Mouse (Mus musculus): ENCODE data around the gene Sgk2. TPM values are rescaled to one million over a fixed set of nuclear protein-coding genes. Genes with fewer than 3 reads are reported as not detected.
A peak's percentile ranks its signal among the peaks of the same experiment; 100 is the strongest.

Sgk2 gene
- total and polyA plus RNA-seq, 2 experiments from 2014 or later = not detected

DNA sequence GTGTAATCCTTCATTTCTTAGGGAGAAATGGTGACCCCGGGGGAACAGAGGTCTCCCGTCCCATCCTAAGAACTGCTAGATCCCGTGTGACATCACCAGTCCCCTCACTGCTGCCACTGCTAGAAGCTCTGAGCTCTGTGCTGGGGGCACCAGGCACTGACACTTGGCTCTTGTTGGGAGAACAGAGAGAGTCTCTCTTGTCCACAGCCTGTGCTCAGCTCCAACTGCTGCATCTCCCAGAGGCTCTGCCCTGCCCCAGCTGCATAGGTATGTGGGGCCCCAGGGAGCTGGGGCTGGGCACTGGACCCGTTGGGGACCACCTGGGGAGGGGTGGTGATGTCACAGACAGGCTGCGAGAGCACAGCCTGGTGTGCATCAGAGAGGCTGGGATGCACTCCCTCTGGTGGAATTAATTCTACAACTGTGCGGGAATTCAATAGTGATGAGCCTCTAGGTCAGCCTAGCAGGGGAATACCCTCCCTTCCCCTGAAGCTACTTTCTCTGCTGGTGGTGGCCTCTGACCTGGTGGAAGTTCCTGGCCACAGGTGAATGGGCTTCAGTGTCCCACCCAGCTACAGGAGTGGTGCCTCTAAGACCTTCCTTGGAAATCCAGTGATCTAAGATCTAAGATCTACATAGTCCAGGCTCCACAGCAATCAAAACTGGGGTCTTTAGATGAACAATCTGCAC, 4.4 kb downstream of the Sgk2 start:
- 29% methylated on average over 6 of the region's 6 CpGs for WGBS
- no peak for TF ChIP-seq EP300 (IDR thresholded peaks at IDR 0.05; ENCODE audit: low read depth)
- TF ChIP-seq CTCF (IDR thresholded peaks at IDR 0.05; ENCODE audit: low read depth) = peak; percentile 12; the same call in 1 of the 2 replicates
- no peak overlapping the region for H3K9ac ChIP-seq (replicated peaks; ENCODE audit: low read depth, low read length)
- no peaks in the 10 kb centered on the region for H3K9me3 ChIP-seq (replicated peaks; ENCODE audit: control insufficient read depth, low read length)
- no peaks in the 10 kb centered on the region for H3K36me3 ChIP-seq (replicated peaks; ENCODE audit: control insufficient read depth, insufficient read depth, low read length)
- no peak for ATAC-seq (ENCODE audit: insufficient read depth, low read depth)
- no peaks in the 10 kb centered on the region for H3K27me3 ChIP-seq (ENCODE audit: control insufficient read depth, insufficient read depth, low read length)
- no peak overlapping the region for H3K27ac ChIP-seq (ENCODE audit: low read depth)
- H3K4me2 ChIP-seq (ENCODE audit: low read depth, low read length) = no peak overlapping the region
- 0 out of 2 replicates have a peak, but pooled peaks cover 2% of the 10 kb centered on the region for H3K4me1 ChIP-seq (ENCODE audit: control insufficient read depth, insufficient read depth)
- no peak overlapping the region for H3K4me3 ChIP-seq (ENCODE audit: low read depth, low read length)
- DNase-seq (ENCODE audit: low spot score) = no peak

DNA sequence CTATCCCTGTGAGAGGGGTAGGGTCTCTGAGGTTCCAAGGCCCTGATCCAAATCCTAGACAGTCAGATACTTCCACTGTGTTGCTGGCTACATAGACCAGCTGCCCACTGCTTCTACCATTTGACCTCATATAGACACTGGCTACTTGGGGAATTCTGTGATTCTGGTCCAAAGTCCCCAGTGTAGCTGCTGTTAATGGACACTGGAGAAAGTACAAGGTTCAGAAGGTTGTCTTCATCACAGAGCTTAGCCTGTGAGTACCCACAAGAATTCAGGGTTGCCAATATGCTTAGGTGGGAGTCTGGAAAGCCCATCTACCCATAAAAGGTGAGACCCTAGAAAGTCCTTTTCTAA, 4.9 kb downstream of the Sgk2 start:
- Histone ChIP-seq H3K9ac (replicated peaks; ENCODE audit: low read depth, low read length) (no peak overlapping the region), H3K27ac (ENCODE audit: low read depth) (no peak overlapping the region), H3K9me3 (replicated peaks; ENCODE audit: control insufficient read depth, low read length) (no peaks in the 10 kb centered on the region), H3K4me3 (ENCODE audit: low read depth, low read length) (no peak overlapping the region), H3K4me1 (ENCODE audit: control insufficient read depth, insufficient read depth) (no peaks in the 10 kb centered on the region), H3K4me2 (ENCODE audit: low read depth, low read length) (no peak overlapping the region), H3K36me3 (replicated peaks; ENCODE audit: control insufficient read depth, insufficient read depth, low read length) (no peaks in the 10 kb centered on the region), H3K27me3 (ENCODE audit: control insufficient read depth, insufficient read depth, low read length) (no peaks in the 10 kb centered on the region)
- TF ChIP-seq CTCF (IDR thresholded peaks at IDR 0.05; ENCODE audit: low read depth) (no peak), EP300 (IDR thresholded peaks at IDR 0.05; ENCODE audit: low read depth) (no peak)
- no peak for DNase-seq (ENCODE audit: low spot score)
- no peak for ATAC-seq (ENCODE audit: insufficient read depth, low read depth)

DNA sequence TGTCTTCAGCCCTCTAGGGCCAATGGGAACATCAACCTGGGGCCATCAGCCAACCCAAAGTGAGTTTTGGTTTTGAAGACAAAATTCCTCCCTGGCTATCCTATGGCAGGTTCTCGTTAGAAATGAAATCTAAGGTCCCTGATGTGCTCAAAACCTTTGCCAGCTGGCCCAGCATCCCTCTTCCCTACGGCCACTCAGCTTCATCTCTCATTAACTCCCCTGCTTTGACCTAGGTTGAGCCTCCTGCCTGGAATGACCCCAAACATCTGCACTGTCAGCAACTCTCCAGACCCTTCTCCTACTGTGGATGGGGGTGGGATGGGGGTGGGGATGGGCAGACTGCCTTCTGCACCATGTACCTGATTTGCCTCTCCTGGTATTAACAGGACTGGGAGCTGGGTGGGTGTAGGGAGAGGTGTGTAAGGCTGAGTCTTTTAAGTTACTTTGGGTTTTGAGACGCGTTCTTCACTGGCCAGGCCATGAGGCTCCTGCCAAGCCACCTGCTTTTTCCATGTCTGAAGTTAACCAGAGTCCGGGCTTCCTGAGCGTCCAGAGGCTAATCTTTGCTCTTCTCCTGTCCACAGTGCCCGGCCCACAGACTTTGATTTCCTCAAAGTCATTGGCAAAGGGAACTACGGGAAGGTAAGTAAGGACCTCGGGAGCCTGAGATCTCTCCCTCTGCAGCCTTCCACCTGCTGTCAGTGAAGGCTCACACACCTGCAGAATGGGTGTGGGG, 6.9 kb downstream of the Sgk2 start:
- DNase-seq (ENCODE audit: low spot score) = no peak
- TF ChIP-seq EP300 (IDR thresholded peaks at IDR 0.05; ENCODE audit: low read depth) (no peak), CTCF (IDR thresholded peaks at IDR 0.05; ENCODE audit: low read depth) (no peak)

DNA sequence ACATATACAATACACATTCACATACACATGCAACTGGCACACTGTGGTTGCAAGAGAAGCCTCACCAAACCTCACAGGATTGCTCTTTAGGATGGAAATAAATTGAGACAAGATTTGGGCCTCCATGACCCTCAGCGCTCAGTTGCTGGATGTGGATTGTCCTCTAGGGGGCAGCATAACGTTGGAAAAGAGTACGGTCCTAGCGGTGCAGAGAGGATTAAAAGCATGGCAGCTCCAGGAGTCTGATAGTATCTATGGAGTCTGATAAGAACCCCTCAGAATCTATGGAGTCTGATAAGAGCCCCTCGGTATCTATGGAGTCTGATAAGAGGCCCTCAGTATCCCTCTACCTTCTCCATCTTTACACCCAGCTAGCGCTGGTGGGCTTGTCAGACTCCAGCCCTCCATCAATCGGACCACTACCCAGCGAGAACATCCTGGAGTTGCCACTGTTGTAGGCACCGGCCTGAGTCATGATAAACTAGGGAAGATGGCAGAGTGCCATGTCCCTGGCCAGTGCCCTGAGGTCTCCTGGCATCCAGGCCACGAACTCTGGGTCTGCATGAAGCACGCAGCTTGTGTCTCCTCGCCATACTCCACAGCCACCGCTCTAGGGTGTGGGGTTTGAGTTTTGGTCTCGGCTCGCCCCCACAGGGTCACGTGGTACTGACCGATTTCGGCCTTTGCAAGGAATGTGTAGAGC, 11.5 kb downstream of the Sgk2 start:
- Histone ChIP-seq H3K4me1 (ENCODE audit: control insufficient read depth, insufficient read depth) (no peaks in the 10 kb centered on the region; the same call in 1 of the 2 replicates), H3K9me3 (replicated peaks; ENCODE audit: control insufficient read depth, low read length) (no peaks in the 10 kb centered on the region), H3K27ac (ENCODE audit: low read depth) (no peak overlapping the region), H3K27me3 (ENCODE audit: control insufficient read depth, insufficient read depth, low read length) (no peaks in the 10 kb centered on the region), H3K4me3 (ENCODE audit: low read depth, low read length) (no peak overlapping the region), H3K9ac (replicated peaks; ENCODE audit: low read depth, low read length) (no peak overlapping the region), H3K4me2 (ENCODE audit: low read depth, low read length) (peak overlapping the region; percentile 12), H3K36me3 (replicated peaks; ENCODE audit: control insufficient read depth, insufficient read depth, low read length) (no peaks in the 10 kb centered on the region)
- DNase-seq (ENCODE audit: low spot score) (peak; percentile 27), ATAC-seq (ENCODE audit: insufficient read depth, low read depth) (peak; percentile 73)
- 28% methylated on average over 18 of the region's 18 CpGs for WGBS
- TF ChIP-seq CTCF (IDR thresholded peaks at IDR 0.05; ENCODE audit: low read depth) = peak; percentile 82
- no peak for TF ChIP-seq EP300 (IDR thresholded peaks at IDR 0.05; ENCODE audit: low read depth)

More for the DNA sequence above, 6.9 kb downstream of the Sgk2 start:
- H3K4me3 ChIP-seq (ENCODE audit: low read depth, low read length) = no peak overlapping the region
- H3K9me3 ChIP-seq (replicated peaks; ENCODE audit: control insufficient read depth, low read length) = no peaks in the 10 kb centered on the region
- no peak overlapping the region for H3K9ac ChIP-seq (replicated peaks; ENCODE audit: low read depth, low read length)
- 62% methylated on average over 9 of the region's 9 CpGs for whole genome bisulfite sequencing
- no peak overlapping the region for H3K4me2 ChIP-seq (ENCODE audit: low read depth, low read length)
- no peaks in the 10 kb centered on the region for H3K27me3 ChIP-seq (ENCODE audit: control insufficient read depth, insufficient read depth, low read length)
- no peaks in the 10 kb centered on the region; the same call in 1 of the 2 replicates for H3K4me1 ChIP-seq (ENCODE audit: control insufficient read depth, insufficient read depth)
- no peak for ATAC-seq (ENCODE audit: insufficient read depth, low read depth)
- H3K36me3 ChIP-seq (replicated peaks; ENCODE audit: control insufficient read depth, insufficient read depth, low read length) = no peaks in the 10 kb centered on the region
- H3K27ac ChIP-seq (ENCODE audit: low read depth) = no peak overlapping the region

DNA sequence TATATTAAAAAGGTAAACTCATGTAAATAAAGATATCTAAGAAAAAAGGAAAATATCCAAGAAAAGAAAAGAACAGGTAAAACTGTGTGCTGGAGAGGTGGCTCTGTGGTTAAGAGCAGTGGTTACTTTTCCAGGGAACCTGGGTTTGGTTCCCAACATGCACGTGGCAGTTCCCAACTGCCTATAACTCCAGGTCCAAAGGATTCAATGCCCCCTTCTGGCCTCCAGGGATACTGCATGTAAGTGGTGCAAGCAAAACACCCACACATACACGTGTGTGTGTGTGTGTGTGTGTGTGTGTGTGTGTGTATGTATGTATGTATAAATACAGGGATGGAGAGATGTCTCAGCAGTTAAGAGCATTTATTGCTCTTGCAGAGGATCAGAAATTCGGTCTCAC, 12.6 kb downstream of the Sgk2 start:
- Histone ChIP-seq H3K4me1 (ENCODE audit: control insufficient read depth, insufficient read depth) (no peaks in the 10 kb centered on the region; the same call in 1 of the 2 replicates), H3K4me2 (ENCODE audit: low read depth, low read length) (no peak overlapping the region), H3K9me3 (replicated peaks; ENCODE audit: control insufficient read depth, low read length) (no peaks in the 10 kb centered on the region), H3K27me3 (ENCODE audit: control insufficient read depth, insufficient read depth, low read length) (no peaks in the 10 kb centered on the region), H3K36me3 (replicated peaks; ENCODE audit: control insufficient read depth, insufficient read depth, low read length) (no peaks in the 10 kb centered on the region), H3K27ac (ENCODE audit: low read depth) (no peak overlapping the region), H3K4me3 (ENCODE audit: low read depth, low read length) (no peak overlapping the region), H3K9ac (replicated peaks; ENCODE audit: low read depth, low read length) (no peak overlapping the region)
- TF ChIP-seq EP300 (IDR thresholded peaks at IDR 0.05; ENCODE audit: low read depth) = no peak
- peak; percentile 56 for TF ChIP-seq CTCF (IDR thresholded peaks at IDR 0.05; ENCODE audit: low read depth)
- DNase-seq (ENCODE audit: low spot score) = no peak
- 28% methylated on average over 3 of the region's 3 CpGs for WGBS
- ATAC-seq (ENCODE audit: insufficient read depth, low read depth) = no peak

Data from heart, postnatal 0 days (tissue).